ENCODE assay signal across 14 mouse cellular contexts in the genomic region with DNA sequence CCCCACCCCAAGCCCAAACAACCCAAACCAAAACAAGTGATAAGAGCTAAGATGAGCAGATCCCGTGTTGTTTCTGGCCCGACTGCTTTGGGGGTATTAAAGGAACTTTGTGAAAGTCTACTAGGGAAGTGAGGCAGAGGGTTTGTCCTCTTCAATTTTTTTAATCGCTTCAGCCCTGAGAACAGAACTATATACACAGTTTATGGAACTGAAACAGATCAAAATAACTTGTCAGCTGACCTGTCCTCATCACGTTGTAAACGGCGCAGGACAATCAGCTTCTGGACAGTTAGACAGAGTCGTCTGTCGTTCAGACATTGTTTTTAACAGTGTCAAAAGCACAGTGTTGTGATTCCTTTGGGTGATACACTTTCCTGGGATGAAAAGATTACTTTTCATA.
DNase-seq lines count a peak whose midpoint lies in the region; ATAC-seq and TF ChIP-seq lines count a peak whose summit lies in the region.
"Had no signal": no experiment of that assay in that cellular context is flagged by ENCODE, and none has a peak within 500 bp of the region (broad histone marks: within the 10 kb centered on the region; RNA-seq: fewer than 3 reads in every experiment).

No protein-coding gene starts in this region.

- H3K4me3 ChIP-seq in heart, embryonic 10.5 days = no peak overlapping the region
- no peak overlapping the region for H3K4me3 ChIP-seq in liver, postnatal 0 days (ENCODE audit: low read depth, low read length)
- H3K4me3 ChIP-seq in liver, embryonic 11.5 days (ENCODE audit: low read depth, low read length) = no peak overlapping the region
- H3K4me3 ChIP-seq in brown adipose tissue, adult 24 weeks (ENCODE audit: insufficient read depth, low read depth, low read length) = peak overlapping the region; percentile 16; the same call in 1 of the 2 replicates
- no peak overlapping the region for H3K4me3 ChIP-seq in small intestine, adult 2 months (ENCODE audit: low read depth, low read length)
- H3K4me3 ChIP-seq: embryonic facial prominence, embryonic 15.5 days; liver, embryonic 15.5 days; megakaryocyte, embryonic 14.5 days; neural tube, embryonic 15.5 days had no signal

- peak overlapping the region; percentile 11; the same call in 1 of the 2 replicates for H3K4me2 ChIP-seq in liver, postnatal 0 days (ENCODE audit: low read depth, low read length)
- no peak overlapping the region for H3K4me2 ChIP-seq in liver, embryonic 11.5 days
- H3K4me2 ChIP-seq: embryonic facial prominence, embryonic 15.5 days; neural tube, embryonic 15.5 days had no signal

- no peaks in the 10 kb centered on the region for H3K4me1 ChIP-seq in heart, embryonic 10.5 days
- H3K4me1 ChIP-seq in liver, postnatal 0 days (ENCODE audit: insufficient read depth) = peaks cover 12% of the 10 kb centered on the region
- 0 out of 2 replicates have a peak, but pooled peaks cover 2% of the 10 kb centered on the region for H3K4me1 ChIP-seq in liver, embryonic 11.5 days (replicated peaks; ENCODE audit: control insufficient read depth, insufficient read depth, low read length)
- peaks cover 6% of the 10 kb centered on the region for H3K4me1 ChIP-seq in brown adipose tissue, adult 24 weeks (ENCODE audit: control insufficient read depth, insufficient read depth, insufficient read length, low read length)
- no peaks in the 10 kb centered on the region for H3K4me1 ChIP-seq in small intestine, adult 2 months (ENCODE audit: control insufficient read depth, insufficient read depth, insufficient read length, low read length)
- H3K4me1 ChIP-seq: neural tube, embryonic 15.5 days had no signal

- TF ChIP-seq CTCF in liver, postnatal 0 days (IDR thresholded peaks at IDR 0.05; ENCODE audit: low read depth) = no peak
- no peak for TF ChIP-seq CTCF in small intestine, adult 2 months (IDR thresholded peaks at IDR 0.05; ENCODE audit: extremely low read depth, insufficient read length, insufficient replicate concordance, low read depth, low read length)

- peak; percentile 26 for DNase-seq in heart, adult 8-10 months (ENCODE audit: low spot score)
- DNase-seq in heart, embryonic 10.5 days (ENCODE audit: low spot score) = no peak
- no peak for DNase-seq in liver, postnatal 0 days
- no peak for DNase-seq in liver, embryonic 11.5 days (ENCODE audit: low spot score)
- DNase-seq in frontal cortex, postnatal 36 days (ENCODE audit: low spot score in 2 of 2) = no peak
- DNase-seq: cerebellum, adult 2 months; left cerebral cortex, postnatal 4 days; thymus, postnatal 36 days had no signal

- H3K27me3 ChIP-seq in heart, embryonic 10.5 days (ENCODE audit: insufficient read depth, poor library complexity, severe bottlenecking) = no peaks in the 10 kb centered on the region
- no peaks in the 10 kb centered on the region for H3K27me3 ChIP-seq in liver, postnatal 0 days (ENCODE audit: insufficient read depth, low read length)
- no peaks in the 10 kb centered on the region for H3K27me3 ChIP-seq in liver, embryonic 11.5 days (replicated peaks; ENCODE audit: control insufficient read depth, insufficient read depth, low read length)
- no peaks in the 10 kb centered on the region for H3K27me3 ChIP-seq in small intestine, adult 2 months (ENCODE audit: control insufficient read depth, insufficient read depth, low read length)
- H3K27me3 ChIP-seq: embryonic facial prominence, embryonic 15.5 days; liver, embryonic 15.5 days; neural tube, embryonic 15.5 days had no signal

- WGBS in heart, embryonic 10.5 days = 57% methylated on average over 8 of the region's 8 CpGs
- 36% methylated on average over 8 of the region's 8 CpGs for WGBS in liver, postnatal 0 days (ENCODE audit: insufficient replicate concordance)
- WGBS in liver, embryonic 11.5 days = 50% methylated on average over 8 of the region's 8 CpGs
- 69% methylated on average over 8 of the region's 8 CpGs for WGBS in small intestine, adult 2 months

- ATAC-seq in liver, postnatal 0 days = peak; percentile 27; the same call in 1 of the 2 replicates
- no peak for ATAC-seq in liver, embryonic 11.5 days (replicated peaks; ENCODE audit: low FRiP score)

- no peak for TF ChIP-seq EP300 in liver, postnatal 0 days (IDR thresholded peaks at IDR 0.05; ENCODE audit: low read depth)

- H3K9ac ChIP-seq in liver, postnatal 0 days (replicated peaks) = no peak overlapping the region
- H3K9ac ChIP-seq in liver, embryonic 11.5 days (ENCODE audit: low read depth, low read length) = no peak overlapping the region
- H3K9ac ChIP-seq: embryonic facial prominence, embryonic 15.5 days; liver, embryonic 15.5 days; neural tube, embryonic 15.5 days had no signal

- no peaks in the 10 kb centered on the region for H3K36me3 ChIP-seq in heart, embryonic 10.5 days
- no peaks in the 10 kb centered on the region for H3K36me3 ChIP-seq in liver, postnatal 0 days (replicated peaks; ENCODE audit: insufficient read depth, low read length)
- no peaks in the 10 kb centered on the region for H3K36me3 ChIP-seq in liver, embryonic 11.5 days (ENCODE audit: control insufficient read depth, insufficient read depth, low read length)
- H3K36me3 ChIP-seq in small intestine, adult 2 months (ENCODE audit: control insufficient read depth, insufficient read depth, low read length) = no peaks in the 10 kb centered on the region
- H3K36me3 ChIP-seq: embryonic facial prominence, embryonic 15.5 days; liver, embryonic 15.5 days; neural tube, embryonic 15.5 days had no signal

- no peak overlapping the region for H3K27ac ChIP-seq in heart, embryonic 10.5 days
- H3K27ac ChIP-seq in liver, postnatal 0 days (ENCODE audit: low read depth) = peak overlapping the region; percentile 36
- no peak overlapping the region for H3K27ac ChIP-seq in liver, embryonic 11.5 days (ENCODE audit: low read depth, low read length)
- peak overlapping the region; percentile 27; the same call in 1 of the 2 replicates for H3K27ac ChIP-seq in brown adipose tissue, adult 24 weeks (replicated peaks; ENCODE audit: low read depth, low read length)
- H3K27ac ChIP-seq in small intestine, adult 2 months (ENCODE audit: insufficient read depth, low read depth, low read length) = peak overlapping the region; percentile 41; the same call in 1 of the 2 replicates
- H3K27ac ChIP-seq: embryonic facial prominence, embryonic 15.5 days; neural tube, embryonic 15.5 days had no signal

- no peaks in the 10 kb centered on the region for H3K9me3 ChIP-seq in heart, embryonic 10.5 days
- H3K9me3 ChIP-seq in liver, postnatal 0 days (ENCODE audit: low read length) = no peaks in the 10 kb centered on the region
- no peaks in the 10 kb centered on the region for H3K9me3 ChIP-seq in liver, embryonic 11.5 days (ENCODE audit: control insufficient read depth, low read length)
- H3K9me3 ChIP-seq: embryonic facial prominence, embryonic 15.5 days; liver, embryonic 15.5 days; megakaryocyte, embryonic 14.5 days; neural tube, embryonic 15.5 days had no signal

- TF ChIP-seq POLR2A in small intestine, adult 2 months (IDR thresholded peaks at IDR 0.05; ENCODE audit: low read depth, low read length) = no peak

Comparison
In these comparisons a context has a peak if more than half of its experiments do, and no peak if none do; other contexts are left out.
1. H3K27ac ChIP-seq: peak in liver, postnatal 0 days (single experiment), brown adipose tissue, adult 24 weeks (single experiment) and small intestine, adult 2 months (single experiment); none in heart, embryonic 10.5 days (single experiment) and liver, embryonic 11.5 days (single experiment).